Mouse (Mus musculus): Measurements from ENCODE around the gene Dnah8. TPM values are rescaled to one million over a fixed set of nuclear protein-coding genes. Genes with fewer than 3 reads are reported as not detected.

Dnah8 gene
- polyA plus RNA-seq, 1 experiment from 2014 or later: 0.58 TPM

DNA sequence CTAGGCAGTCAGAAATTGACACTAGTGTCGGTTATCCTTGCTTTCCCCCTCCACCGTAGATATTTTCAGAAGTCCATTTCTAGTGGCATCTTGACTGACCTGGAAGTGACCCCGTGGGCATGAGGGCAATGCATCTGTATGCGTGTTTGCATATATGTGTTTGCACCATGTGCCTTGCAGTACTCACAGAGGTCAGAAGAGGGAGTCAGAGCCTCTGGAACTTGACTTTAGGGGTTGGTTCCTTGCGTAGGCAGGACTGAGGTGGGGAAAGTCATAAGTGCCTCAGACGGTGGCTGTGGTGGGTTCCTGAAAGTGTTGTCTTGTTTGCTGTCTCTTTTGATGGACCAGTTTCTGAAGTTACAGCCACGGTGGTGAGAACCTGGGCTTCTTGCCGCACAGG, 110.6 kb downstream of the Dnah8 start:
- H3K9ac ChIP-seq (ENCODE audit: low read length): no peak overlapping the region
- H3K36me3 ChIP-seq (ENCODE audit: control insufficient read depth, insufficient read depth, low read length): no peaks in the 10 kb centered on the region
- DNase-seq (ENCODE audit: low spot score): no peak
- H3K4me1 ChIP-seq (replicated peaks; ENCODE audit: control insufficient read depth, insufficient read depth, low read length): 0 out of 2 replicates have a peak, but pooled peaks cover 3% of the 10 kb centered on the region
- H3K9me3 ChIP-seq (ENCODE audit: control insufficient read depth, low read length): no peaks in the 10 kb centered on the region
- no peaks in the 10 kb centered on the region for H3K27me3 ChIP-seq (replicated peaks; ENCODE audit: control insufficient read depth, insufficient read depth, low read length)
- 89% methylated on average over 8 of the region's 8 CpGs for WGBS
- no peak overlapping the region for H3K4me2 ChIP-seq (ENCODE audit: low read length)
- H3K4me3 ChIP-seq (ENCODE audit: low read depth, low read length): no peak overlapping the region
- no peak overlapping the region for H3K27ac ChIP-seq (ENCODE audit: low read depth)
- no peak for ATAC-seq (replicated peaks; ENCODE audit: low FRiP score, low TSS enrichment, low read depth)

DNA sequence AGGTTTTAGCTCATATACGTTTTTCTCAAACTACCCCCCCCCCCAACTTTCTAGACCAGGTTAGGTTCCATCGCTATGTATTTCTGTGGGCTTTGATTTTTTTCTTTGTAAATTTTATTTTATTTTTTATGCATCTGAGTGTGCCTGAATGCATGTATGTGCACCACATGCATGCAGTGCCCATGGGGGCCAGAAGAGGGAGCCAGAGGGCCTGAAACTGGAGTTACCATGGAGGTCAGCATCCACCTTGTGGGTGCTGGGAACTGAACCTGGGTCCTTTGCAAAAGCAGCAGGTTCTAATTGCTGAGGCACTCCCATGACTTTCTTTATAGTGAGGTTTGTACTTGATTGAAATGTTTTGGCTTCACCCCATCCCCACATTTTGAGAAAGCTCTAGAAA, 111.3 kb downstream of the Dnah8 start:
- WGBS: 100% methylated on average over 2 of the region's 2 CpGs
- Histone ChIP-seq H3K4me1 (replicated peaks; ENCODE audit: control insufficient read depth, insufficient read depth, low read length) (0 out of 2 replicates have a peak, but pooled peaks cover 3% of the 10 kb centered on the region), H3K27ac (ENCODE audit: low read depth) (no peak overlapping the region), H3K27me3 (replicated peaks; ENCODE audit: control insufficient read depth, insufficient read depth, low read length) (no peaks in the 10 kb centered on the region), H3K9me3 (ENCODE audit: control insufficient read depth, low read length) (no peaks in the 10 kb centered on the region), H3K4me3 (ENCODE audit: low read depth, low read length) (no peak overlapping the region), H3K9ac (ENCODE audit: low read length) (no peak overlapping the region), H3K36me3 (ENCODE audit: control insufficient read depth, insufficient read depth, low read length) (no peaks in the 10 kb centered on the region), H3K4me2 (ENCODE audit: low read length) (no peak overlapping the region)
- DNase-seq (ENCODE audit: low spot score) (no peak), ATAC-seq (replicated peaks; ENCODE audit: low FRiP score, low TSS enrichment, low read depth) (no peak)

DNA sequence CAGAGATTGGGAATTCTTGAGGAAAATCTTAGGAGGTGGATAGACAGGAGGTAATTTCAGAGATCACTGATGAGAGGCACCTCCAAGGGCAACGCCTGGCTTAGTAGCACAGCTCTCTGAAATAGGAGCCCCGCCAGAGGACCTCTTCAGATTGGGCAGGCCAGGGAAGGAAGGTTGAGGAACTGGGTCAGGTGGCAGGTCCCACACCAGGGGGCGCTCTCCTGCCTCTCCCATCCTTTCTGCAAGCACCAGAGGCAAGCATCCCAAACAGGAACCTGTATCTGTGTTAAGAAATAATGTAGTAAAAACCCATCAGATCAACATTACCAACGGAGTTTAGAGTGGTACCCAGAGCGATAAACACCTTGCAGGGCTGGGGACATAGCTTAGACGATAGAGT, 113.6 kb downstream of the Dnah8 start:
- Histone ChIP-seq H3K27ac (ENCODE audit: low read depth) (no peak overlapping the region), H3K4me1 (replicated peaks; ENCODE audit: control insufficient read depth, insufficient read depth, low read length) (0 out of 2 replicates have a peak, but pooled peaks cover under 1% of the 10 kb centered on the region), H3K4me3 (ENCODE audit: low read depth, low read length) (no peak overlapping the region), H3K9me3 (ENCODE audit: control insufficient read depth, low read length) (no peaks in the 10 kb centered on the region), H3K27me3 (replicated peaks; ENCODE audit: control insufficient read depth, insufficient read depth, low read length) (no peaks in the 10 kb centered on the region), H3K36me3 (ENCODE audit: control insufficient read depth, insufficient read depth, low read length) (no peaks in the 10 kb centered on the region), H3K9ac (ENCODE audit: low read length) (no peak overlapping the region), H3K4me2 (ENCODE audit: low read length) (no peak overlapping the region)
- ATAC-seq (replicated peaks; ENCODE audit: low FRiP score, low TSS enrichment, low read depth): no peak
- peak; percentile 55 for DNase-seq (ENCODE audit: low spot score)
- 43% methylated on average over 6 of the region's 6 CpGs for WGBS

DNA sequence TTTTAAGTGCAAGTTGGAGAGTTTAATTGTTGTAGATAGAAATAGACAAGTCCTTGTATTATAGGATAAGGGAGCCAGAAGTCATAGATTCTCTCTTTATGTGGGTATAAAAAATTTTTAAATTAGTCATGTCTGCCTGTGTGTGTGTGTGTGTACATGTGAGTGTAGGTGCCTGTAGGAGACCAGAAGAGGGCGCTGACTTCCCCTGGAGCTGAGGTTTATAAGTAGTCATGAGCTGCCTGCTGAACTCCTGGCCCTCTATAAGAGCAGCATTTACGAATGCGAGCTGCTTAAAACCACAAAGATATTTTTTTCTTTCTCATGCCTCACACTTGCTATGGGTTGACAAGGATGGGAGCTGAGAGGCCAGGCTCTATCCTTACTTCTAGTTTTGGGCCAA, 115.6 kb downstream of the Dnah8 start:
- no peak for DNase-seq (ENCODE audit: low spot score)
- H3K4me1 ChIP-seq (replicated peaks; ENCODE audit: control insufficient read depth, insufficient read depth, low read length): no peaks in the 10 kb centered on the region
- H3K9me3 ChIP-seq (ENCODE audit: control insufficient read depth, low read length): no peaks in the 10 kb centered on the region
- H3K27ac ChIP-seq (ENCODE audit: low read depth): no peak overlapping the region
- H3K4me3 ChIP-seq (ENCODE audit: low read depth, low read length): no peak overlapping the region
- WGBS: 91% methylated on average over 3 of the region's 3 CpGs
- no peaks in the 10 kb centered on the region for H3K36me3 ChIP-seq (ENCODE audit: control insufficient read depth, insufficient read depth, low read length)
- H3K4me2 ChIP-seq (ENCODE audit: low read length): no peak overlapping the region
- no peak overlapping the region for H3K9ac ChIP-seq (ENCODE audit: low read length)
- no peaks in the 10 kb centered on the region for H3K27me3 ChIP-seq (replicated peaks; ENCODE audit: control insufficient read depth, insufficient read depth, low read length)
- no peak for ATAC-seq (replicated peaks; ENCODE audit: low FRiP score, low TSS enrichment, low read depth)

DNA sequence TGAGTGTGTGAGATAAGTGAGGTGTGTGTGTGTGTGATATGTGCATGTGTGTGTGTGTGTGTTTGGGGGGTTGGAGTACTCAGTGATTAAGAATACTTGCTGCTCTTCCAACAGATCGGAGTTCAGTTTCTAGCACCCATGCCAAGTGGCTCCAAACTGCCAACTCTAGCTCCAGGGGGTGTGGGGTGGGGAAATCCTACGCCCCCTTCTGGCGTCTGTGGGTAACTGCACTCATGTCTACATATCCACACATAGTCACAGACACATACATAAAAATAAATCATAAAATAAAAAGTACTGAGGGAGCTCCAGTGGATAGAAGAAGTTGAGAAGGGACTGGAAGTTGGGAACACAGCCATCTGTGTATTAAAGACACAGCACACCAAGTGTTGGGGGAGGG, 119.8 kb downstream of the Dnah8 start:
- no peak overlapping the region for H3K9ac ChIP-seq (ENCODE audit: low read length)
- no peaks in the 10 kb centered on the region for H3K27me3 ChIP-seq (replicated peaks; ENCODE audit: control insufficient read depth, insufficient read depth, low read length)
- ATAC-seq (replicated peaks; ENCODE audit: low FRiP score, low TSS enrichment, low read depth): no peak
- WGBS: 82% methylated on average over 3 of the region's 3 CpGs
- H3K27ac ChIP-seq (ENCODE audit: low read depth): no peak overlapping the region
- H3K4me1 ChIP-seq (replicated peaks; ENCODE audit: control insufficient read depth, insufficient read depth, low read length): no peaks in the 10 kb centered on the region
- H3K4me3 ChIP-seq (ENCODE audit: low read depth, low read length): no peak overlapping the region
- H3K9me3 ChIP-seq (ENCODE audit: control insufficient read depth, low read length): no peaks in the 10 kb centered on the region
- H3K4me2 ChIP-seq (ENCODE audit: low read length): no peak overlapping the region
- DNase-seq (ENCODE audit: low spot score): no peak
- no peaks in the 10 kb centered on the region for H3K36me3 ChIP-seq (ENCODE audit: control insufficient read depth, insufficient read depth, low read length)

DNA sequence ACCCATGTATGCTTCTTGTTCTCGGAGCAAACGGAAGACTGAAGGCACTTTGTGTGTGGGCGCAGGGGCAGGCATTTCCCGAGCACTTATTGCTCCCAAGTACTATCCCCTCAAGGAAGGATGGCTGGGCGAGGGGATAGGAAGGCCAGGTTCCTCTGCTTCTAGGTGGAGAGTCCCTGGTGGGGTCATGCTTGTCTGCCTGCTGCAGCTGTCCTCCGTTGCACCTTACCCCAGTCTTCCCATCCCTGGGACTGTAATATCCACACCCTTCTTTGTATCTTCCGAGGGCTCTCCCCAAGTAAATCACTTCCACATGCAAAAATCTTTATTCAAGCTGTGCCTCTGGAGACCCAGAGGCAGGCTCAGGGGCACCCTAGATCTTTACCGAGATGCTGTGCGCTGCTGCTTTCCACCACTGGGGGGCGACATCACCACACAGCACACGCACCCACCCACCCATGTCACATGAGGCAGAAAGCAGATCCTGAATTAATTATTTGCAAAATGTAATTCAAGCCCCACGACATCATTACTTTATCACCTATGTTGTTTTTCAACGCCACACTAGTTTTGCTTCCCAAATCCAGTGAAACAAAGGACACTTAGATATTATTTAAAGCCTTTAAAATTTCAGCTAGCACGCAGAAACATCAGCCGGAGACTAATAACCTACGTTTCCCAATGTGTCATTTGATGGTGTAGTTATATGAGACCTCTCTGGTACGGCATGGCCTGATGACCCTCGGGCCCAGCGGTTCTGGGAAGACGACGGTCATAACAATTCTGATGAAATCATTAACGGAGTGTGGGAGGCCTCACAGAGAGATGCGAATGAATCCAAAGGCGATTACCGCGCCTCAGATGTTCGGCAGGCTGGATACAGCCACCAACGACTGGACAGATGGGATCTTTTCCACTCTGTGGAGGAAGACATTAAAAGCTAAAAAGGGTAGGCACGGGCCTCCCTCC, 122.2 kb downstream of the Dnah8 start:
- Histone ChIP-seq H3K4me2 (ENCODE audit: low read length) (no peak overlapping the region), H3K27ac (ENCODE audit: low read depth) (no peak overlapping the region), H3K4me3 (ENCODE audit: low read depth, low read length) (no peak overlapping the region), H3K4me1 (replicated peaks; ENCODE audit: control insufficient read depth, insufficient read depth, low read length) (no peaks in the 10 kb centered on the region), H3K36me3 (ENCODE audit: control insufficient read depth, insufficient read depth, low read length) (no peaks in the 10 kb centered on the region), H3K9me3 (ENCODE audit: control insufficient read depth, low read length) (no peaks in the 10 kb centered on the region), H3K27me3 (replicated peaks; ENCODE audit: control insufficient read depth, insufficient read depth, low read length) (no peaks in the 10 kb centered on the region), H3K9ac (ENCODE audit: low read length) (no peak overlapping the region)
- WGBS: 61% methylated on average over 29 of the region's 29 CpGs
- ATAC-seq (replicated peaks; ENCODE audit: low FRiP score, low TSS enrichment, low read depth) (no peak), DNase-seq (ENCODE audit: low spot score) (peak; percentile 88)

DNA sequence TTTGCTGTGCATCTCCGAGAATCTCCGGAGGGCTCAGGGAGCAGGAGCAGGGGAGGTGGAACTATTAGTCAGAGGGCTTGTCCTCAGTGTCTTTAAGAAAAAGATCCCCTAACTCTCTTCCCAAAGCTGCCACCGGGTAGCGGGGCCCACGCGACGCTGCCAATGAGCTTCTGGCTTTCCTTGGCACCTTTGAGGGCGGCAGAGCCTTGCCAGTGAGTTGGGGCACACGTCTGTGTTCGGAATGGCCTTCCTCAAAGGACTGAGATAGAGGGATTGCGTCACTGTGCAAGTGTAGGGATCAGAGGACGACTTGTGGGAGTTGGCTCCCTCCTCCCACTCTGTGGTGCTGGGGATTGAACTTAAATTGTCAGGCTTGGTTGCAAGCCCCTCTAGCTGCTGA, 125.2 kb downstream of the Dnah8 start:
- Histone ChIP-seq H3K9me3 (ENCODE audit: control insufficient read depth, low read length) (no peaks in the 10 kb centered on the region), H3K36me3 (ENCODE audit: control insufficient read depth, insufficient read depth, low read length) (no peaks in the 10 kb centered on the region), H3K4me2 (ENCODE audit: low read length) (no peak overlapping the region), H3K4me1 (replicated peaks; ENCODE audit: control insufficient read depth, insufficient read depth, low read length) (no peaks in the 10 kb centered on the region), H3K4me3 (ENCODE audit: low read depth, low read length) (no peak overlapping the region), H3K27ac (ENCODE audit: low read depth) (no peak overlapping the region), H3K9ac (ENCODE audit: low read length) (no peak overlapping the region), H3K27me3 (replicated peaks; ENCODE audit: control insufficient read depth, insufficient read depth, low read length) (no peaks in the 10 kb centered on the region)
- WGBS: 84% methylated on average over 12 of the region's 12 CpGs
- DNase-seq (ENCODE audit: low spot score): no peak
- ATAC-seq (replicated peaks; ENCODE audit: low FRiP score, low TSS enrichment, low read depth): no peak

DNA sequence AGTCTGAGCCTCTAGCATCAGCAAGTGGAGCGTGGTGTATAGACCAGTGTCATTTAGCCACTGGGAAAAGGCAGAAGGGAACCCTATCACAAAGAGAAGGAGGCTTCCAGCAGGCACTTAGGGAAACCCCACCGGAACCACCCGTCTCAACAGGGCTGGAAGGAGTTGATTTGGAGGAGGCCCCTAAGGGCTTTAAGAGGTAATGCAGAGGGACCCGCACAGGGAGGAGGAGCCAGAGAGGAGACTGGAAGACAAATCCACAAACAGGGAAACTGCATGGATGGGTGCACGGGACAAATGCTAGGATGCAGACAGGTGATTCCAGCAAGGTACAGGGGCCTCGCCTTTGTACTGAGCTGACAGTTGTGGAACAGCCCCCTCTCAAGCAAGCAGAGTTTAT, 126.1 kb downstream of the Dnah8 start:
- Histone ChIP-seq H3K4me1 (replicated peaks; ENCODE audit: control insufficient read depth, insufficient read depth, low read length) (no peaks in the 10 kb centered on the region), H3K9ac (ENCODE audit: low read length) (no peak overlapping the region), H3K4me2 (ENCODE audit: low read length) (no peak overlapping the region), H3K9me3 (ENCODE audit: control insufficient read depth, low read length) (no peaks in the 10 kb centered on the region), H3K27ac (ENCODE audit: low read depth) (no peak overlapping the region), H3K36me3 (ENCODE audit: control insufficient read depth, insufficient read depth, low read length) (no peaks in the 10 kb centered on the region), H3K27me3 (replicated peaks; ENCODE audit: control insufficient read depth, insufficient read depth, low read length) (no peaks in the 10 kb centered on the region), H3K4me3 (ENCODE audit: low read depth, low read length) (no peak overlapping the region)
- DNase-seq (ENCODE audit: low spot score) (no peak), ATAC-seq (replicated peaks; ENCODE audit: low FRiP score, low TSS enrichment, low read depth) (no peak)
- 50% methylated on average over 6 of the region's 6 CpGs for WGBS

DNA sequence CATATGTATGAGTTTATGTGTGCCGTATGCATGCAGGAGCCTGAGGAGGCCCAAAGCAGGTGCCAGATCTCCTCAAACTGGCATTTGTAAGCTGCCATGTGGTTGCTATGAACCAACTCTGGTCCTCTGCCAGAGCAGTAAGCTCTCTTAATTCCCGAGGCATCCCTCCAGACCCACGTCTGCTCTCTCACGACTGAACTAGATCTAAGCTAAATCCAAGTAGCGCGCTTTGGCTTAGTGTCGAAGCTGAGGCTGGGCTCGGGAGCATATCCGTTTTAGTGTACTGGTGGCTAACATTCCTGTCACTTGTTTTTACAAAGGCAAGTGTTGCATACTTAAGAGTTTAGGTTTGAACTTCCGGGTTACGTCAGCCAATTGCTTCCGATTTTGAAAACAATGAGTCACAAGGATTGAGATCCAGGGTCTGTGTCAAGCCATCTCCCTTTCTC, 128.2 kb downstream of the Dnah8 start:
- H3K9me3 ChIP-seq (ENCODE audit: control insufficient read depth, low read length): no peaks in the 10 kb centered on the region
- no peaks in the 10 kb centered on the region for H3K36me3 ChIP-seq (ENCODE audit: control insufficient read depth, insufficient read depth, low read length)
- no peak overlapping the region for H3K4me2 ChIP-seq (ENCODE audit: low read length)
- H3K9ac ChIP-seq (ENCODE audit: low read length): no peak overlapping the region
- no peaks in the 10 kb centered on the region for H3K27me3 ChIP-seq (replicated peaks; ENCODE audit: control insufficient read depth, insufficient read depth, low read length)
- H3K27ac ChIP-seq (ENCODE audit: low read depth): no peak overlapping the region
- ATAC-seq (replicated peaks; ENCODE audit: low FRiP score, low TSS enrichment, low read depth) (no peak), DNase-seq (ENCODE audit: low spot score) (no peak)
- WGBS: 82% methylated on average over 12 of the region's 12 CpGs
- no peak overlapping the region for H3K4me3 ChIP-seq (ENCODE audit: low read depth, low read length)
- no peaks in the 10 kb centered on the region for H3K4me1 ChIP-seq (replicated peaks; ENCODE audit: control insufficient read depth, insufficient read depth, low read length)
